Mouse (Mus musculus): ENCODE data around the gene Enpp7. TPM values are rescaled to one million over a fixed set of nuclear protein-coding genes. Genes with fewer than 3 reads are reported as not detected.
A peak's percentile ranks its signal among the peaks of the same experiment; 100 is the strongest.

Enpp7 gene
- total and polyA plus RNA-seq, 3 experiments = not detected

DNA sequence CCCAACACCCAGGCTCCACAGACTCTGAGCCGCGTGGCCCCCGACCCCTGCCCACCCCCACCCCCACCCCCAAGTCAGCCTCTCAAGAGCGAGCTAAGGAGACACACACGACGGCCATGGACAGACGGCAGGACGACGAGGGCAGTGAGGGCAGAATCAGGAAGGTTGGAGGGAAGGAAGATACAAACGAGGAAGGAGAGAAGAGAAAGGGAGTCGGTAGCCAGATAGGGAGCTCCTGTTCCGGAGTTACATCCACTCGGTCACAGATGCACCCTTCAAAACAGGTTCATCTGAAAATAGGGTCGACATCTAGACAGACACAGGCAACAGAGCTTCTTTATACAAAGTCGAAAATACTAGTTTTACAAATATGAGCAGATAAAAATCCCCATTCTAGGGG lies 48.5 kb downstream of the Enpp7 start:
- peak; percentile 4 for DNase-seq

GRCm38 (mm10) chr11:119036934-119037779 lies 49.2 kb downstream of the Enpp7 start:
- peak; percentile 60 for DNase-seq

DNA sequence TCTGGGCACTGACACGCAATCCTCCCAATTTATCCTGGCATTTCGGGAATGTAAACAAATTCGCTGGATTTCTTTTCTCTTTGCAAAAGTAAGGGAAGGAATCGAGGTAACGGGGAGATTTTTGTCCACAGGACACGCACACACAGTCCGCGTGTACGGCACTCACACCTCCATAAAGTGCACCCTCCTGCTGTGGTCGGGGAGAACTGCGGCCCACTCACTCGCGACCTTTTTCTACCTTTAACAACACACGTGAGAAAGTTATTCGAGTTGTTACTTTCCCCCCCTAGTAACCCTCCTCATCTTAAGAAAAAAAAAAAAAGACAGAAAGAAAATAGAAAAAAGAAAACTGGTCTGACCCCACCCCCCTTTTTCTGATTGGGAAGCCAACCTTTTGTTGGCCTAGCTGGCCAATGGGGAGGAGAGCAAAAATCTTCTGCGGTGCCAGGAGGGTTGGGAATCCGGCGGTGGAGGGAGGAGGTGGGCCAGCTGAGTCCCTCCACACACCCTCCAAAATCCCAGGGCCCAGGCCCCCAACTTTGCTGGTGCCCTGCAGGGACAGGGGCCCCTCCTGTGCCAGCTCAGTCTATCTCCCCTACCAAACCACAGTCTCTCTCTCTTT lies 49.9 kb downstream of the Enpp7 start:
- DNase-seq = no peak

DNA sequence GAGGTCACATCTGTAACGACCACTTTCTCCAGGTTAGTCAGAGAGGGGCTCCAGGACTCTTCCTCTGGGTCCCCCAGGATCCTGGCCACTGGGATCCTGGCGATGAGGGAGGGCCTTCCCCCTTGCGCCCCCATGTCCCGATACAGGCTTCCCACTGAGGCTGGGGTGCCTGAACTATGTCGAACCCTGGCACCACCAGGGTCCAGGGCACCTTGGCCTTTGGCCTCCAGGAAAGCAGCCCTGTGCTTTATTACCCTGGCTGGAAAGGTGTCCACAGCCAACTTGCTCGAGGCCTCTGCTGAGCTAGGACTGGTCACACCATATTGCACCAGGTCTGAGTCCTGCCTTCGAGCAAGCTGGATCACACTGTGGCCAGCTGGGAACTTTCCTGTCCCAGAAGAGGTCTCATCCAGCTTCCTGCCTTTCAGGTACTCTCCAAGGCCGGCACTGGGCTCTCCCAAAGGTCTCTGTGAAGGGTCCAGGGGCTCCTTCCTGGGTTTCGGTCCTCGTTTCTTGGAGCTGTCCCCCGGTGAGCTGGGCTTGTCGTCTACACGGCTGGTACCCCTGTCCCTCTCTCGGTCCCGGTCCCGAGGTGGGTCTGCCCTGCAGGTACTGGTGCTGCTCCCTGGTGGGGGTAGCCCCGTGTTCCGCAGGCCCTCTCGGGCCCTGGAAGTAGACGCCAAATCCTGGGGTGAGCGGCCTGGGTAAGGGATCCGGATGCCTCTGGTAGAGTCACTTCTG lies 50.9 kb downstream of the Enpp7 start:
- no peak for DNase-seq

DNA sequence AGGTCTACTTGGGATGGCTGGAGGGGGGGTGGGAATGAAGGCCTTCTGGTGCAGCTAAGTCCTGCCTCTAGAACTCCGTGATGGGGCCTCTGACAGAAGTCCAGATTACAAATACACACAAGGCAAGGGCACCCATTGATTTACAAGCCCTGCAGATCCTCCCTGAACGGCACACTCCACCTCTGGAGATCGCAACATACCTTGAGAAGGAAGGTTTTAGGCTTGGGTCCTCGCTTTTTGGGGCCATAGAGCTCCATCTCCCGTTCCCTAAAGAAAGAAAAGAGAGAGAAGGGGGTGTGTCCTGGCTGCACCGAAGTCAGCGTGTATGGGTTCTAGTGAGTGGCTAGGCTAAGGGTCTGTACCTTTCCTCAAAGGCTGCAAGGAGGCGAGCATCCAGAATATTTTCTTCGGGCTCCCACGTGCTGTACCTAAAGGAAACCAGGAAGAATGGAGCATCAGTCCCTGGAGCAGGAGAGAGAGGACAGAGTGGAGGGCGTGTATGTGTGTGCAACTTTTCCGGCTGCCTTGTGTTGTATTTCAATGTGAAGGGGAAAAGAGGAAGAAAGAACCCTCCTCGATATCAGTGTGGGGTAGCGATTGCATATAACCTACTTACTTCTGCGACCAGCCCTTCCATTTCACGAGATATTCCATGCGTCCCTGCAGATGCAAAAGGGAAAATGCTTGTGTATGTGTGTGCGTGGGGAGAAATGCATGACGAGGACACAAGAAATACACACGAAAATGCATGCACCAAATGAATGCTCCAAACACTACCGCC lies 51.9 kb downstream of the Enpp7 start:
- DNase-seq = no peak

DNA sequence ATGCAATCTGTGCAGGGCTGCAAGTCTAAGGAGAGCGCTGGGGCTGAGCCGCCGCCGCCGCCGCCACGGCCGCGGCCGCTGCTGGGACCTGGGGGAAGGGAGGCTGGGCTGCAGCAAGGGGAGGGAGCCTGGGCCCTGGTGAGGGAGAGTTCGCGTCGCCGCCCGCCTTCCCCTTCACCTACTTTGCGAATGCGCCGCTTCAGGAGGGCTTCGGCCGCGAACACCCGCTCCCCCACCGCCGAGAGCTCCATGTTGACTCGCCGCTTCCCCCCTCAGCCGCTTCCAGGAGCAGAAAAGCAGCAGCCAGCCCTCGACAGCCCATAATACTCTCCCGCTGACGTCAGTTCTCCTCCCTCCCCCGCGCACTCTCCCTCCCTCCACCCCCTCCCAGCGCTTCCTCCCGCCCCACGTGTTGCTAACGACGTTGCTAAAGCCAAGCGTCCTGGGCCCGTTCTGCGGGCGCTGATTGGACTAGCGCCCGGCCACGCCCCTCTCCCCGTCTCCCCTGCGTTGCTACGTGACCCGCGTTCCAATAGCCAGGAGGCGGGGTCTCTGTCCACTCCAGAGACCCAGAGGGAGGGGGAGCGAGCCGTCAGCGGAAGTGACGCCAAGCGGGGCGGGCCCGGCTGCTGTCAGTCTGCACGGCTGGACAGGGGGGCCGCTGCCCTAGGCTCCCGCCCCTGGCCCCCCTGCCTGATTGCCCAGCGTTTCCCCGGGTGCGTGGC lies 52.8 kb downstream of the Enpp7 start, which contains the start of gene Cbx8:
Cbx8 (minus strand) TSS at position 370 of the 725 bp plus-strand sequence.
- peak; percentile 100 for DNase-seq

DNA sequence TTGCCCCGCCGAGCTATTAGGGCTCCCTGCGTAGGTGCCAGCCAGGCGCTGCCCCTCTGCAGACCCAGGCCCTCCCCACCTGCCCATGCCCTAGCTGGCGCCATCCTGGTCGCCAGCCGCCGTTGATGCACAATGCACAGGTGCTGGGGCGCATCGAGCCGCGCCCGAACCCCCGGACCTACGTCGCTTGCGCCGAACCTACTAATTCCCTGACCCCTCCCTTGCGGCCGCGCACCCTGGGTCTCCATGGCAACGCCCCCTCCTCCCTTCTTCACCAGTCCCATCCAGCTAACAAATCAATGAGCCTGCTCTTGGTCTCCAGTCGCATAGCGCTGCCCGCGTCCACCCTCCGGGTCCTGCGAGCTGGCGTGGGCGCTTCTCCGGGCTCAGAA lies 53.3 kb downstream of the Enpp7 start:
- no peak for DNase-seq

DNA sequence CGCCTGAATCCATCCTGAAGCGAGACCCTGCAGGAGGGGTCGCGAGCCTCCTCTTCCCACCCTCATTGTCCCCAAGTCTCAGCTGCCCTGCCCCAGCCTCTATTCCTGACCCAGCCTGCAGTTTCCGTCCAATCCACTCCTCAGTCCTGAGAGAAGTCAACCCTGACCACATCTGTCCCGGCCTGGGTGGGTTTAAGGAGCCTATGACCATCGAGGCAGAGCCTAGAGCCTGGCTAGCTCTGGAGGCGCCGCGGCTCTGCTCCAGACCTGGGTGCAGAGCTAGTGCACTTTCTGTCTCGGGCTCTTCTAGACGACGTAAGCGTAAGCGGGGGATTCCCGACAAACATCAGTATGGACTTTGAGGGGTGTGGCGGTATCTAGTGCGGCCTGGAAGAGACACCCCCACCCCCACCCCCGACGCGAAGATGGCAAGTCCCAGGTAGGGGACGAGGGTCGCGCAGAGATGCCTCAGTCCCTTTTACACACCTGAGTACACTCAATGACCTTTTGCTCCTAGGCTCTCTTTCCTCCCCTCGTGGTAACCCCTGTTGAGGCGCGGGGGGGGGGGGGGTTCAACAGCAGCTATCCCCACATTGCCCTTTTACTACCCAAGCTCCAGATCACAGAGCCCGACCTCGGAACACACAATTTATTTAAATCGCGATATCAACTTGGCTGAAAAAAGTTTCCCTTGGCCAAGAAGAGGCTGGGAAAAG lies 53.9 kb downstream of the Enpp7 start:
- DNase-seq = no peak

Other genes with a start within 250 kb of the Enpp7 start
- gene Rbfox3, start 76.6 kb upstream of the Enpp7 start, total RNA-seq (2021) = 1 to 10 TPM; 4.2 to 7.8 TPM
- gene Rbfox3, start 76.6 kb upstream of the Enpp7 start, polyA plus RNA-seq (2012; rRNA removed) = 3.3 TPM in 2 replicates
- 1 to 10 TPM; 5.1 to 5.3 TPM for gene Cbx2, start 34.8 kb downstream of the Enpp7 start, total RNA-seq (2021)
- gene Cbx2, start 34.8 kb downstream of the Enpp7 start, polyA plus RNA-seq (2012; rRNA removed) = 2.7 and 2.9 TPM in 2 replicates
- gene Cbx8, start 52.8 kb downstream of the Enpp7 start, total RNA-seq (2021) = 10 to 100 TPM; 16.3 to 22.9 TPM
- 11.3 and 12.2 TPM in 2 replicates for gene Cbx8, start 52.8 kb downstream of the Enpp7 start, polyA plus RNA-seq (2012; rRNA removed)
- 100 to 1,000 TPM; 144 to 197 TPM for gene Cbx4, start 98.0 kb downstream of the Enpp7 start, total RNA-seq (2021)
- gene Cbx4, start 98.0 kb downstream of the Enpp7 start, polyA plus RNA-seq (2012; rRNA removed) = 89.0 and 127 TPM in 2 replicates
- gene Tbc1d16, start 240.3 kb downstream of the Enpp7 start, total RNA-seq (2021) = 10 to 100 TPM; 12.8 to 24.5 TPM
- gene Tbc1d16, start 240.3 kb downstream of the Enpp7 start, polyA plus RNA-seq (2012; rRNA removed) = 6.2 and 7.3 TPM in 2 replicates
- gene Ccdc40, start 240.4 kb downstream of the Enpp7 start, total RNA-seq (2021) = under 1 TPM; 0.26 to 0.83 TPM
- gene Ccdc40, start 240.4 kb downstream of the Enpp7 start, polyA plus RNA-seq (2012; rRNA removed) = 0.34 and 1.1 TPM in 2 replicates

All from adrenal gland, adult 2 months (tissue).